Mouse (Mus musculus): Measurements from ENCODE around the gene Tut7. TPM values are rescaled to one million over a fixed set of nuclear protein-coding genes. Genes with fewer than 3 reads are reported as not detected.

The Tut7 gene
- polyA plus RNA-seq, 1 experiment = 14.6 TPM

DNA sequence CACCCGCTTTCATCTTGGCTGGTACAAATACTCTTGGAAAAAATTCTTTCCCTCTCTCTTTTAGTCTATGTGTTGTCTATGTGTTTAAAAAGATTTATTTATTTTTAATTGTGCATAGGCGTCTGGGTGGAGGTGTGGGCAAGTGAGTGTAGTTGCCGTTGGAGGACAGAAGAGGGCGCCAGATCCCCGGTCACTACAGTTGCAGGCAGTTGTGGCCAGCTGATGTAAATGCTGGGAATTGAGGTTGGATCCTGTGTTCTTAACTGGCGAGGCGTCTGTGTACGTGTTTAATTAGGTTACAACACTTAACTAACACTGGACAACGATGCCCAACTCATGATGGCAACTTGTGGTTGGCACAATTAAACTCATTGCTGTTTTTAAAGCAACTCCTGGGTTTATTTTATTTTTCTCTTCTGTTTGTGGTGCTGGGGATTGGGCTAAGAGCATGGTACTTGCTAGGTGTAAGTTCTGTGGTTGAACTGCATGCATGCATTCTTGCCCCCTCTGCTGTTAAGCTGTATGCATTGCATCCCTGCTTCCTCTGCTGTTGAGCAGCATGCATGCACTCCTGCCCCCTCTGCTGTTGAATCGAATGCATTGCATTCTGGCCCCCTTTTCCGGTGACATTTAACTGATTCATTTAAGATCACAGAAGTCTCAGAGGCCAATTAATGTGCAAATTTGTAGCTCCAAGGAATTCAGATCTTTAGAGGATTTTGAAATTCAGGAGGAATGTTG lies 17.7 kb upstream of the Tut7 start:
- TF ChIP-seq POLR2A (IDR thresholded peaks at IDR 0.05; ENCODE audit: low read depth, low read length) = no peak
- peak; percentile 100 for TF ChIP-seq CTCF (conservative IDR thresholded peaks at IDR 0.05; ENCODE audit: insufficient read depth, insufficient read length, low read depth, low read length)
- Histone ChIP-seq H3K4me3 (ENCODE audit: insufficient read depth, low read depth, low read length) (no peak overlapping the region), H3K4me1 (ENCODE audit: control insufficient read depth, insufficient read depth, low read length) (peaks cover 6% of the 10 kb centered on the region; the same call in 1 of the 2 replicates), H3K36me3 (ENCODE audit: control insufficient read depth, insufficient read depth, low read length) (no peaks in the 10 kb centered on the region), H3K27me3 (replicated peaks; ENCODE audit: control insufficient read depth, insufficient read depth, low read length) (no peaks in the 10 kb centered on the region), H3K27ac (ENCODE audit: insufficient read depth, low read depth, low read length) (no peak overlapping the region)
- WGBS = 76% methylated on average over 11 of the region's 11 CpGs
- DNase-seq = peak; percentile 92

DNA sequence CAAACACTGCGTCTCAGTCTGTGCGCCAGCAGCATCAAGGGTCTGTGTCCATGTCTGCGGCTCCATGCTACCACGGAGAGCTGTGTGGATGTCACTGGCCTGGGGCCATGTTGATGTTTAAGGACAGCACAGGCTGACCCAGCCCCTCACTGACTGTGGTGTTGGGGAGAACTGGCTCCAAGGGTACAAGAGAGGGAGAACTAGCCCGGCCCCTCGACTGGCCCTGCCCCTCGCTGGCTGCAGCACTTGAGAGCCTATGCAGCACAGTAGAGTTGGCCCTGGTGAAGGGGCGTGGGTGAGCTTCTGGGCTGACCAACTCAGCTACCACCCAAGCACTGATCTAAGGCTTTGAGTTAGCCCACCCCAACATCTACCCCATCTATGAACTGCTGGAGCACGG lies 16.4 kb upstream of the Tut7 start:
- Histone ChIP-seq H3K4me1 (ENCODE audit: control insufficient read depth, insufficient read depth, low read length) (peaks cover 6% of the 10 kb centered on the region; the same call in 1 of the 2 replicates), H3K36me3 (ENCODE audit: control insufficient read depth, insufficient read depth, low read length) (no peaks in the 10 kb centered on the region), H3K27ac (ENCODE audit: insufficient read depth, low read depth, low read length) (no peak overlapping the region), H3K4me3 (ENCODE audit: insufficient read depth, low read depth, low read length) (no peak overlapping the region), H3K27me3 (replicated peaks; ENCODE audit: control insufficient read depth, insufficient read depth, low read length) (no peaks in the 10 kb centered on the region)
- no peak for DNase-seq
- WGBS = 92% methylated on average over 9 of the region's 9 CpGs
- TF ChIP-seq CTCF (conservative IDR thresholded peaks at IDR 0.05; ENCODE audit: insufficient read depth, insufficient read length, low read depth, low read length) = no peak

DNA sequence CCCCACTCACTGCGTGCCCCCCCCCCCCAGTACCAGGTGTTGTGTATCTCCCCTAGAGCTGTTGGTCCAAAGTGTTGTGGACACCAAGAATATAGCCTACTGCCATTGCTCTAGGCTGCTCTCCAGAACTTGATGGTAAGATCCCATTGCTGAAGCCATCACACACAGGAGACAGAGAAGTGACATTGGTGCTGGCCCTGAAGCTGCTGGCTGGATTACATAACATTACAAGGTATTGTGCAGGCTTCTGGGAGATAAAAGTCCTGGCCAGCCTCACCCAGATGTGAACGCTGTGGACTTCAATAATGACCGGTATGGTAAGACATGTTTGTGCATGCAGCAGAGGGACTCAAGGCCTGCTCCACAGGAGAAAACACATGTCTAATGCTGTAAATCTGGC lies 15.5 kb upstream of the Tut7 start:
- Histone ChIP-seq H3K4me1 (ENCODE audit: control insufficient read depth, insufficient read depth, low read length) (peaks cover 6% of the 10 kb centered on the region; the same call in 1 of the 2 replicates), H3K36me3 (ENCODE audit: control insufficient read depth, insufficient read depth, low read length) (no peaks in the 10 kb centered on the region), H3K27me3 (replicated peaks; ENCODE audit: control insufficient read depth, insufficient read depth, low read length) (no peaks in the 10 kb centered on the region), H3K4me3 (ENCODE audit: insufficient read depth, low read depth, low read length) (no peak overlapping the region), H3K27ac (ENCODE audit: insufficient read depth, low read depth, low read length) (no peak overlapping the region)
- DNase-seq = no peak
- 89% methylated on average over 3 of the region's 3 CpGs for WGBS
- TF ChIP-seq POLR2A (IDR thresholded peaks at IDR 0.05; ENCODE audit: low read depth, low read length) (no peak), CTCF (conservative IDR thresholded peaks at IDR 0.05; ENCODE audit: insufficient read depth, insufficient read length, low read depth, low read length) (no peak)

DNA sequence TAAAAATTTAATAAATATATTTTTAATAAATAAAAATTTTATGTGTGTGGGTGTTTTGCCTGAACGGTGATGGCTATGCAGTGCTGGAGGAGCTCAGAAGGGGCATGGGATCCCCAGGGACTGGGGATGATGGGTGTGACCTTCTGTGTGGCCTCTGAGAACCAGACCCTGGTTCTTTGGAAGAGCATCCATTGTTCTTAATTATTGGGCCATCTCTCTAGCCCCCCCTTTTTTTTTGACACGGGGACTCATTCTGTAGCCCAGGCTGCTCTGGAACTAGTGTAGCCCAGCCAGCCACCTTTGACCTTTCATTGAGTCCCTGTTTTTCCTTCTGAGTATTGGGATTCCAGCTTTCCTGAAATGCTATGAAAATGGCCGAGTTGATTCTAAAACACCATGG lies 13.9 kb upstream of the Tut7 start:
- no peak for DNase-seq
- H3K4me1 ChIP-seq (ENCODE audit: control insufficient read depth, insufficient read depth, low read length) = peaks cover 6% of the 10 kb centered on the region; the same call in 1 of the 2 replicates
- no peak for TF ChIP-seq POLR2A (IDR thresholded peaks at IDR 0.05; ENCODE audit: low read depth, low read length)
- TF ChIP-seq CTCF (conservative IDR thresholded peaks at IDR 0.05; ENCODE audit: insufficient read depth, insufficient read length, low read depth, low read length) = no peak
- H3K4me3 ChIP-seq (ENCODE audit: insufficient read depth, low read depth, low read length) = no peak overlapping the region
- WGBS = 85% methylated on average over 3 of the region's 3 CpGs
- H3K27ac ChIP-seq (ENCODE audit: insufficient read depth, low read depth, low read length) = no peak overlapping the region
- no peaks in the 10 kb centered on the region for H3K36me3 ChIP-seq (ENCODE audit: control insufficient read depth, insufficient read depth, low read length)
- H3K27me3 ChIP-seq (replicated peaks; ENCODE audit: control insufficient read depth, insufficient read depth, low read length) = no peaks in the 10 kb centered on the region

DNA sequence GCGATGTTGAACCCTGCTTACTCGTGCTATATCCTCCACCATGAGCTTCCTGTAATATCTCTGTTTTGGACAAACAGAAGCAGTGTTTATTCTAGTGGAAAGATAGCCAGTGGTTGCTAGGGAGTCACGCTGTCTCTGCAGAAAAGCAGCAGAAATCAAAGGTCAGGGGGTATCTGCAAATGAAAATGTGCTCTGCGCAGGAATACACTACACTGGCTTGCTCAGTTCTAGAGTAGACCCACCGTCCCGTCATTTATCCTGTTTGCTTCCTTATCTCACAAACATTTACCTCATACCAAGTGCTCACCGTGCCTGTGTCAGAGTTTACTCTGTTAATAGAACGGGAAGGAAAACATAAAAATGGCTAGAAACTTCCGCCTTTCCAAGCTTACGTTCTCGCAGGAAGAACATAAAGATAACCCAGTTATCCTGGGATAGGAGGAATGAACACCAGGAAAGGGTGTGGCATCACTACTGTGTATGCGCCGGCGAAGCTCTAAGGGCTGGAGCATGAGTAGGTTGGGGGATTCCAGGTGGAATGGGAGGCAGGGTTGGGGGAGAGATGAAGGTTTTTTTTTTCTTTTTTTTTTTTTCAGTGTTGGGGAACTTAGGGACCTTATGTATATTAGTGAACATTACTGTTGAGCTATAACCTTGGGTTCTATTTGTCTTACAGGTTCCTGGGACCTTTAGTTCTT lies 13.3 kb upstream of the Tut7 start:
- no peak overlapping the region; the same call in 1 of the 2 replicates for H3K27ac ChIP-seq (ENCODE audit: insufficient read depth, low read depth, low read length)
- H3K4me1 ChIP-seq (ENCODE audit: control insufficient read depth, insufficient read depth, low read length) = peaks cover 6% of the 10 kb centered on the region; the same call in 1 of the 2 replicates
- DNase-seq = peak; percentile 59
- H3K4me3 ChIP-seq (ENCODE audit: insufficient read depth, low read depth, low read length) = no peak overlapping the region
- 53% methylated on average over 14 of the region's 14 CpGs for WGBS
- no peaks in the 10 kb centered on the region for H3K36me3 ChIP-seq (ENCODE audit: control insufficient read depth, insufficient read depth, low read length)
- TF ChIP-seq POLR2A (IDR thresholded peaks at IDR 0.05; ENCODE audit: low read depth, low read length) = no peak
- no peak for TF ChIP-seq CTCF (conservative IDR thresholded peaks at IDR 0.05; ENCODE audit: insufficient read depth, insufficient read length, low read depth, low read length)
- no peaks in the 10 kb centered on the region for H3K27me3 ChIP-seq (replicated peaks; ENCODE audit: control insufficient read depth, insufficient read depth, low read length)

DNA sequence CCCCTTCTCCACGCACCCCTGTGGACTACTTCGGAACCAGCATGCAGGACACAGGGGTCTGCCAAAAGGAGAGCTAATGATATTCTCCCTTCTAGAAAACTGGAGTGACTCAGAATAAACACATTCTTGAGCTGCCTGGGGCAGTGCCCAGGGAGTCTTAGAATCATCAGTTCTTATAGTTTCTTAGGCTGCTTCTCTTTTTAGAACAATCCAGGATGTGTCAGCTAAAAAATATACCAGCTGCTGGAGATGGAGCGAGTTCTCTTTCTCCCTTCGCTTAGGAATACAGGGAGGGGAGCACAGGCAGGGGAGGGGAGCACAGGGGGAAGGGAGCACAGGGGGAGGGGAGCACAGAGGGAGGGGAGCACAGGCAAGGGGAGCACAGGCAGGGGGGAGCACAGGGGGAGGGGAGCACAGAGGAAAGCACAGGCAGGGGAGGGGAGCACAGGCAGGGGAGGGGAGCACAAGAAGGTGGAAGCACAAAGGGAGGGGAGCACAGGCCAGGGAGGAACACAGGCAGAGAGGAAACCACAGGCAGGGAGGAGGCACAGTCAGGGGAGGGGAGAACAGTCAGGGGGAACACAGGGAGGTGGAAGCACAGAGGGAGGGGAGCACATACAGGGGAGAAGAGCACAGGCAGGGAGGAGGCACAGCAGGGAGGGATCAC lies 12.0 kb upstream of the Tut7 start:
- TF ChIP-seq CTCF (conservative IDR thresholded peaks at IDR 0.05; ENCODE audit: insufficient read depth, insufficient read length, low read depth, low read length) = no peak
- TF ChIP-seq POLR2A (IDR thresholded peaks at IDR 0.05; ENCODE audit: low read depth, low read length) = no peak
- no peaks in the 10 kb centered on the region for H3K36me3 ChIP-seq (ENCODE audit: control insufficient read depth, insufficient read depth, low read length)
- H3K4me3 ChIP-seq (ENCODE audit: insufficient read depth, low read depth, low read length) = no peak overlapping the region
- H3K4me1 ChIP-seq (ENCODE audit: control insufficient read depth, insufficient read depth, low read length) = peaks cover 6% of the 10 kb centered on the region; the same call in 1 of the 2 replicates
- no peak overlapping the region for H3K27ac ChIP-seq (ENCODE audit: insufficient read depth, low read depth, low read length)
- WGBS = 58% methylated on average over 4 of the region's 4 CpGs
- no peaks in the 10 kb centered on the region for H3K27me3 ChIP-seq (replicated peaks; ENCODE audit: control insufficient read depth, insufficient read depth, low read length)
- DNase-seq = no peak

DNA sequence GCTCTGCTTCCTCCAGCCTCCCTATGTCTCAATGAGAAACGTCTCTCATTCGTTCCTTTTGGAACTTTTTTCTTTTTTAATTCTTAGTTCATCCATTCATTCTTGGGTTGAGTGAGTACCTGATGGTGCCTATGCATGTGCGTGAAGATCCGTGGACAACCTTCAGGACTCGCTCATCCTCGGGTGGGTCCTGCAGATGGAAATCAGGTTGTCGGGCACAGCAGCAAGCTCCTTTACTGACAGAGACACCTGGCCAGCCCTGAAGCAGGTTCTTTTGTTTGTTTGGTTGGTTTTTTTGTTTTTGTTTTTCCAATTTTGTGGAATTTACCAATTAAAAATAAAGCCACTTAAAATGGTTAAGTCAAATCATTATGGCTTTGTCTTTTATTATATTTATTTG lies 9.9 kb upstream of the Tut7 start:
- no peaks in the 10 kb centered on the region for H3K36me3 ChIP-seq (ENCODE audit: control insufficient read depth, insufficient read depth, low read length)
- H3K4me3 ChIP-seq (ENCODE audit: insufficient read depth, low read depth, low read length) = no peak overlapping the region
- H3K27me3 ChIP-seq (replicated peaks; ENCODE audit: control insufficient read depth, insufficient read depth, low read length) = no peaks in the 10 kb centered on the region
- no peak for TF ChIP-seq CTCF (conservative IDR thresholded peaks at IDR 0.05; ENCODE audit: insufficient read depth, insufficient read length, low read depth, low read length)
- no peak for TF ChIP-seq POLR2A (IDR thresholded peaks at IDR 0.05; ENCODE audit: low read depth, low read length)
- WGBS = 84% methylated on average over 7 of the region's 7 CpGs
- DNase-seq = no peak
- H3K4me1 ChIP-seq (ENCODE audit: control insufficient read depth, insufficient read depth, low read length) = peaks cover 6% of the 10 kb centered on the region; the same call in 1 of the 2 replicates
- no peak overlapping the region for H3K27ac ChIP-seq (ENCODE audit: insufficient read depth, low read depth, low read length)
